Mouse (Mus musculus): ENCODE results near the gene Jade2. TPM values are rescaled to one million over a fixed set of nuclear protein-coding genes. Genes with fewer than 3 reads are reported as not detected.

Gene Jade2
- polyA plus RNA-seq, 1 experiment, result 21.8 TPM

- WGBS, result 69% methylated on average over 8 of the region's 8 CpGs
- peaks cover 15% of the 10 kb centered on the region for H3K4me1 ChIP-seq (ENCODE audit: control insufficient read depth, insufficient read depth, low read length)
- no peak overlapping the region for H3K4me3 ChIP-seq (replicated peaks; ENCODE audit: insufficient read depth, low read depth, low read length)
- DNase-seq, result no peak
- no peak overlapping the region for H3K27ac ChIP-seq (ENCODE audit: insufficient read depth, low read length)
- H3K27me3 ChIP-seq (ENCODE audit: control insufficient read depth, insufficient read depth, low read length), result no peaks in the 10 kb centered on the region
- TF ChIP-seq CTCF (IDR thresholded peaks at IDR 0.05; ENCODE audit: borderline replicate concordance, insufficient read depth, low read depth, low read length) (no peak), POLR2A (IDR thresholded peaks at IDR 0.05; ENCODE audit: borderline replicate concordance, insufficient read depth, low read length) (no peak)
These were observed 20.0 kb downstream of the Jade2 start for GRCm38 (mm10) chr11:51837164-51838153.

- H3K27me3 ChIP-seq (ENCODE audit: control insufficient read depth, insufficient read depth, low read length), result no peaks in the 10 kb centered on the region
- H3K27ac ChIP-seq (ENCODE audit: insufficient read depth, low read length), result no peak overlapping the region
- H3K4me1 ChIP-seq (ENCODE audit: control insufficient read depth, insufficient read depth, low read length), result peaks cover 24% of the 10 kb centered on the region
- WGBS, result 97% methylated on average over 6 of the region's 6 CpGs
- no peak for TF ChIP-seq POLR2A (IDR thresholded peaks at IDR 0.05; ENCODE audit: borderline replicate concordance, insufficient read depth, low read length)
- TF ChIP-seq CTCF (IDR thresholded peaks at IDR 0.05; ENCODE audit: borderline replicate concordance, insufficient read depth, low read depth, low read length), result no peak
- no peak overlapping the region for H3K4me3 ChIP-seq (replicated peaks; ENCODE audit: insufficient read depth, low read depth, low read length)
- DNase-seq, result no peak
These were observed 20.9 kb downstream of the Jade2 start for GRCm38 (mm10) chr11:51836506-51836905.

- no peak for DNase-seq
- Histone ChIP-seq H3K4me1 (ENCODE audit: control insufficient read depth, insufficient read depth, low read length) (peaks cover 31% of the 10 kb centered on the region), H3K4me3 (replicated peaks; ENCODE audit: insufficient read depth, low read depth, low read length) (no peak overlapping the region), H3K27ac (ENCODE audit: insufficient read depth, low read length) (no peak overlapping the region), H3K27me3 (ENCODE audit: control insufficient read depth, insufficient read depth, low read length) (no peaks in the 10 kb centered on the region)
- whole genome bisulfite sequencing, result 97% methylated on average over 12 of the region's 12 CpGs
- TF ChIP-seq POLR2A (IDR thresholded peaks at IDR 0.05; ENCODE audit: borderline replicate concordance, insufficient read depth, low read length) (no peak), CTCF (IDR thresholded peaks at IDR 0.05; ENCODE audit: borderline replicate concordance, insufficient read depth, low read depth, low read length) (no peak)
These were observed 21.9 kb downstream of the Jade2 start for GRCm38 (mm10) chr11:51835598-51835997.

- DNase-seq, result no peak
- 77% methylated on average over 8 of the region's 8 CpGs for WGBS
- Histone ChIP-seq H3K27me3 (ENCODE audit: control insufficient read depth, insufficient read depth, low read length) (no peaks in the 10 kb centered on the region), H3K27ac (ENCODE audit: insufficient read depth, low read length) (no peak overlapping the region), H3K4me3 (replicated peaks; ENCODE audit: insufficient read depth, low read depth, low read length) (no peak overlapping the region), H3K4me1 (ENCODE audit: control insufficient read depth, insufficient read depth, low read length) (peaks cover 36% of the 10 kb centered on the region)
- no peak for TF ChIP-seq CTCF (IDR thresholded peaks at IDR 0.05; ENCODE audit: borderline replicate concordance, insufficient read depth, low read depth, low read length)
- TF ChIP-seq POLR2A (IDR thresholded peaks at IDR 0.05; ENCODE audit: borderline replicate concordance, insufficient read depth, low read length), result no peak
These were observed 23.4 kb downstream of the Jade2 start for GRCm38 (mm10) chr11:51834067-51834411.

GRCm38 (mm10) chr11:51833393-51834066 lies 23.9 kb downstream of the Jade2 start:
- Histone ChIP-seq H3K27ac (ENCODE audit: insufficient read depth, low read length) (peak overlapping the region; percentile 78), H3K4me1 (ENCODE audit: control insufficient read depth, insufficient read depth, low read length) (peaks cover 36% of the 10 kb centered on the region), H3K27me3 (ENCODE audit: control insufficient read depth, insufficient read depth, low read length) (no peaks in the 10 kb centered on the region), H3K4me3 (replicated peaks; ENCODE audit: insufficient read depth, low read depth, low read length) (no peak overlapping the region)
- WGBS, result 86% methylated on average over 10 of the region's 10 CpGs
- no peak for DNase-seq
- TF ChIP-seq POLR2A (IDR thresholded peaks at IDR 0.05; ENCODE audit: borderline replicate concordance, insufficient read depth, low read length) (no peak), CTCF (IDR thresholded peaks at IDR 0.05; ENCODE audit: borderline replicate concordance, insufficient read depth, low read depth, low read length) (no peak)

- 30% methylated on average over 5 of the region's 5 CpGs for WGBS
- DNase-seq, result peak in 1 of 2 experiments; percentile 56
- H3K27ac ChIP-seq (ENCODE audit: insufficient read depth, low read length), result peak overlapping the region; percentile 78
- H3K27me3 ChIP-seq (ENCODE audit: control insufficient read depth, insufficient read depth, low read length), result no peaks in the 10 kb centered on the region
- no peak overlapping the region for H3K4me3 ChIP-seq (replicated peaks; ENCODE audit: insufficient read depth, low read depth, low read length)
- TF ChIP-seq CTCF (IDR thresholded peaks at IDR 0.05; ENCODE audit: borderline replicate concordance, insufficient read depth, low read depth, low read length), result no peak
- TF ChIP-seq POLR2A (IDR thresholded peaks at IDR 0.05; ENCODE audit: borderline replicate concordance, insufficient read depth, low read length), result no peak
- H3K4me1 ChIP-seq (ENCODE audit: control insufficient read depth, insufficient read depth, low read length), result peaks cover 36% of the 10 kb centered on the region
These were observed 24.5 kb downstream of the Jade2 start for GRCm38 (mm10) chr11:51832992-51833391.

- Histone ChIP-seq H3K27ac (ENCODE audit: insufficient read depth, low read length) (peak overlapping the region; percentile 85), H3K27me3 (ENCODE audit: control insufficient read depth, insufficient read depth, low read length) (no peaks in the 10 kb centered on the region), H3K4me1 (ENCODE audit: control insufficient read depth, insufficient read depth, low read length) (peaks cover 36% of the 10 kb centered on the region), H3K4me3 (replicated peaks; ENCODE audit: insufficient read depth, low read depth, low read length) (no peak overlapping the region)
- peak; percentile 93 to 96 for DNase-seq
- 23% methylated on average over 4 of the region's 4 CpGs for WGBS
- TF ChIP-seq CTCF (IDR thresholded peaks at IDR 0.05; ENCODE audit: borderline replicate concordance, insufficient read depth, low read depth, low read length), result no peak
- TF ChIP-seq POLR2A (IDR thresholded peaks at IDR 0.05; ENCODE audit: borderline replicate concordance, insufficient read depth, low read length), result no peak
These were observed 25.2 kb downstream of the Jade2 start for GRCm38 (mm10) chr11:51831962-51832909.

All from cerebellum, adult 2 months (tissue).